In genomic region chr7:19871943-19872601, GRCm38 (mm10) we compare ENCODE assay signal across 10 mouse cellular contexts. TPM values are rescaled to one million over a fixed set of nuclear protein-coding genes. Genes with fewer than 3 reads are reported as not detected.
A peak's percentile ranks its signal among the peaks of the same experiment; 100 is the strongest.
DNase-seq lines count a peak whose midpoint lies in the region; ATAC-seq and TF ChIP-seq lines count a peak whose summit lies in the region.
"Had no signal": no experiment of that assay in that cellular context is flagged by ENCODE, and none has a peak within 500 bp of the region (broad histone marks: within the 10 kb centered on the region; RNA-seq: fewer than 3 reads in every experiment).

No protein-coding gene starts in this region.

- no peak overlapping the region for H3K9ac ChIP-seq in kidney, postnatal 0 days (ENCODE audit: low read depth, low read length)
- no peak overlapping the region for H3K9ac ChIP-seq in forebrain, embryonic 15.5 days (replicated peaks)
- H3K9ac ChIP-seq: embryonic facial prominence, embryonic 15.5 days had no signal

- no peaks in the 10 kb centered on the region for H3K9me3 ChIP-seq in kidney, postnatal 0 days (replicated peaks; ENCODE audit: low read length)
- H3K9me3 ChIP-seq in forebrain, embryonic 15.5 days, result no peaks in the 10 kb centered on the region
- H3K9me3 ChIP-seq: embryonic facial prominence, embryonic 15.5 days had no signal

- no peak for TF ChIP-seq POLR2A in spleen, adult 2 months (IDR thresholded peaks at IDR 0.05; ENCODE audit: low read depth, low read length)

- WGBS in kidney, postnatal 0 days, result 42% methylated on average over 5 of the region's 5 CpGs
- 25% methylated on average over 5 of the region's 5 CpGs for WGBS in spleen, adult 2 months
- 46% methylated on average over 5 of the region's 5 CpGs for WGBS in forebrain, embryonic 15.5 days

- no peaks in the 10 kb centered on the region for H3K36me3 ChIP-seq in kidney, postnatal 0 days (ENCODE audit: insufficient read depth, low read length)
- H3K36me3 ChIP-seq in spleen, adult 2 months (ENCODE audit: control insufficient read depth, insufficient read depth, low read length), result no peaks in the 10 kb centered on the region
- H3K36me3 ChIP-seq in forebrain, embryonic 15.5 days, result no peaks in the 10 kb centered on the region
- H3K36me3 ChIP-seq: embryonic facial prominence, embryonic 15.5 days had no signal

- ATAC-seq in kidney, postnatal 0 days (replicated peaks; ENCODE audit: low FRiP score, low read depth), result no peak
- no peak for ATAC-seq in forebrain, embryonic 15.5 days (replicated peaks)

- H3K27ac ChIP-seq in kidney, postnatal 0 days, result no peak overlapping the region
- peak overlapping the region; percentile 98 for H3K27ac ChIP-seq in spleen, adult 2 months (ENCODE audit: insufficient read depth, low read length)
- no peak overlapping the region for H3K27ac ChIP-seq in forebrain, embryonic 15.5 days (replicated peaks)
- H3K27ac ChIP-seq: embryonic facial prominence, embryonic 15.5 days had no signal

- H3K4me3 ChIP-seq in kidney, postnatal 0 days (replicated peaks; ENCODE audit: low read depth, low read length), result no peak overlapping the region
- no peak overlapping the region for H3K4me3 ChIP-seq in spleen, adult 2 months (ENCODE audit: extremely low read depth, insufficient read depth, insufficient read length)
- no peak overlapping the region for H3K4me3 ChIP-seq in forebrain, embryonic 15.5 days
- H3K4me3 ChIP-seq: embryonic facial prominence, embryonic 15.5 days had no signal

- no peaks in the 10 kb centered on the region for H3K27me3 ChIP-seq in kidney, postnatal 0 days (ENCODE audit: insufficient read depth, low read length)
- H3K27me3 ChIP-seq in spleen, adult 2 months (ENCODE audit: control insufficient read depth, insufficient read depth, low read length), result no peaks in the 10 kb centered on the region
- H3K27me3 ChIP-seq in forebrain, embryonic 15.5 days, result no peaks in the 10 kb centered on the region
- H3K27me3 ChIP-seq: embryonic facial prominence, embryonic 15.5 days had no signal

- TF ChIP-seq CTCF in kidney, postnatal 0 days (IDR thresholded peaks at IDR 0.05; ENCODE audit: low read depth), result peak; percentile 66
- peak; percentile 78; the same call in 1 of the 2 replicates for TF ChIP-seq CTCF in spleen, adult 2 months (IDR thresholded peaks at IDR 0.05; ENCODE audit: extremely low read depth, insufficient read depth, insufficient read length, insufficient replicate concordance)

- no peak overlapping the region for H3K4me2 ChIP-seq in kidney, postnatal 0 days (ENCODE audit: low read length)
- no peak overlapping the region for H3K4me2 ChIP-seq in forebrain, embryonic 15.5 days (replicated peaks)
- H3K4me2 ChIP-seq: embryonic facial prominence, embryonic 15.5 days had no signal

- DNase-seq in kidney, postnatal 0 days (ENCODE audit: low spot score), result peak; percentile 43
- no peak for DNase-seq in kidney, adult 11 months
- DNase-seq in T-cell, adult 2 months (ENCODE audit: low spot score), result peak; percentile 27
- peak; percentile 67 for DNase-seq in heart, postnatal 4 days
- DNase-seq in spleen, adult 2 months (ENCODE audit: low read depth in 1 of 2, low spot score in 2 of 2), result peak in 1 of 2 experiments; percentile 66
- no peak for DNase-seq in Muller cell, postnatal 12 days (ENCODE audit: inconsistent ontology term)
- DNase-seq in layer of hippocampus, postnatal 25 days (ENCODE audit: extremely low spot score in 1 of 2, low spot score in 1 of 2), result no peak

- no peaks in the 10 kb centered on the region for H3K4me1 ChIP-seq in kidney, postnatal 0 days (replicated peaks; ENCODE audit: insufficient read depth, low read length)
- H3K4me1 ChIP-seq in spleen, adult 2 months (ENCODE audit: control insufficient read depth, insufficient read depth, insufficient read length), result peaks cover 30% of the 10 kb centered on the region
- no peaks in the 10 kb centered on the region for H3K4me1 ChIP-seq in forebrain, embryonic 15.5 days
- H3K4me1 ChIP-seq: embryonic facial prominence, embryonic 15.5 days had no signal

RNA-seq across cellular contexts. Expression of gene Ceacam16, which starts 11.0 kb away (rescaled TPM):
- not detected in 2 replicates for polyA plus RNA-seq in kidney, postnatal 0 days (2015; fragmentation: Nextera tagmentation; extraction: Ambion mirVana)
- under 1 TPM in 1 of 2 experiments, not detected in 1; 0.38 TPM for total RNA-seq in heart, postnatal 4 days (2021)
- polyA plus RNA-seq in spleen, adult 2 months (2012; rRNA removed), result 17.0 and 21.7 TPM in 2 replicates
- not detected for total RNA-seq in layer of hippocampus, postnatal 25 days (2021)
- 0.43 and 0.50 TPM in 2 replicates for polyA plus RNA-seq in forebrain, embryonic 15.5 days (2015; fragmentation: Nextera tagmentation; extraction: Ambion mirVana)
- polyA plus RNA-seq: embryonic facial prominence, embryonic 15.5 days; lung, embryonic 16.5 days had no signal

RNA-seq across cellular contexts. Expression of gene Ceacam19, which starts 15.7 kb away (rescaled TPM):
- polyA plus RNA-seq in kidney, postnatal 0 days (2015; fragmentation: Nextera tagmentation; extraction: Ambion mirVana), result 0.08 and 0.13 TPM in 2 replicates
- not detected for total RNA-seq in heart, postnatal 4 days (2021)
- polyA plus RNA-seq in spleen, adult 2 months (2012; rRNA removed), result 0.09 and 0.22 TPM in 2 replicates
- not detected for total RNA-seq in layer of hippocampus, postnatal 25 days (2021)
- polyA plus RNA-seq in forebrain, embryonic 15.5 days (2015; fragmentation: Nextera tagmentation; extraction: Ambion mirVana), result not detected in 2 replicates
- polyA plus RNA-seq: lung, embryonic 16.5 days had no signal

RNA-seq across cellular contexts. Expression of gene Gm19345, which starts 20.3 kb away (rescaled TPM):
- not detected in 2 replicates for polyA plus RNA-seq in kidney, postnatal 0 days (2015; fragmentation: Nextera tagmentation; extraction: Ambion mirVana)
- total RNA-seq in heart, postnatal 4 days (2021), result not detected
- 0.45 TPM in 1 of 2 replicates, not detected in the other for polyA plus RNA-seq in spleen, adult 2 months (2012; rRNA removed)
- 1 to 10 TPM; 1.8 to 2.9 TPM for total RNA-seq in layer of hippocampus, postnatal 25 days (2021)
- 7.6 and 8.4 TPM in 2 replicates for polyA plus RNA-seq in forebrain, embryonic 15.5 days (2015; fragmentation: Nextera tagmentation; extraction: Ambion mirVana)

RNA-seq across cellular contexts. Expression of gene Pvr, which starts 48.9 kb away (rescaled TPM):
- 7.3 and 7.8 TPM in 2 replicates for polyA plus RNA-seq in kidney, postnatal 0 days (2015; fragmentation: Nextera tagmentation; extraction: Ambion mirVana)
- 10 to 100 TPM; 25.7 to 28.3 TPM for total RNA-seq in heart, postnatal 4 days (2021)
- polyA plus RNA-seq in spleen, adult 2 months (2012; rRNA removed), result 6.6 and 8.0 TPM in 2 replicates
- total RNA-seq in layer of hippocampus, postnatal 25 days (2021), result 10 to 100 TPM; 10.2 to 15.9 TPM
- polyA plus RNA-seq in forebrain, embryonic 15.5 days (2015; fragmentation: Nextera tagmentation; extraction: Ambion mirVana), result 7.1 and 7.3 TPM in 2 replicates

RNA-seq across cellular contexts. Expression of gene Bcl3, which starts 49.5 kb away (rescaled TPM):
- 3.5 and 3.8 TPM in 2 replicates for polyA plus RNA-seq in kidney, postnatal 0 days (2015; fragmentation: Nextera tagmentation; extraction: Ambion mirVana)
- 1 to 10 TPM; 4.0 TPM for total RNA-seq in heart, postnatal 4 days (2021)
- 102 and 149 TPM in 2 replicates for polyA plus RNA-seq in spleen, adult 2 months (2012; rRNA removed)
- total RNA-seq in layer of hippocampus, postnatal 25 days (2021), result under 1 TPM; 0.49 to 0.61 TPM
- 1.0 and 1.3 TPM in 2 replicates for polyA plus RNA-seq in forebrain, embryonic 15.5 days (2015; fragmentation: Nextera tagmentation; extraction: Ambion mirVana)

Comparison
In these comparisons a context has a peak if more than half of its experiments do, and no peak if none do; other contexts are left out.
1. DNase-seq: peak in kidney, postnatal 0 days (single experiment), T-cell, adult 2 months (single experiment) and heart, postnatal 4 days (single experiment); none in kidney, adult 11 months (single experiment), Muller cell, postnatal 12 days (single experiment) and layer of hippocampus, postnatal 25 days (0 of 2).
2. RNA of gene Ceacam16, which starts 11.0 kb away (polyA plus RNA-seq): 17.0 to 21.7 TPM in spleen, adult 2 months; 0.43 to 0.50 TPM in forebrain, embryonic 15.5 days and not detected in kidney, postnatal 0 days; every median in the first group is over 10 times any median in the second.